Mouse (Mus musculus): ENCODE measurements around the gene Myoz1.

DNA sequence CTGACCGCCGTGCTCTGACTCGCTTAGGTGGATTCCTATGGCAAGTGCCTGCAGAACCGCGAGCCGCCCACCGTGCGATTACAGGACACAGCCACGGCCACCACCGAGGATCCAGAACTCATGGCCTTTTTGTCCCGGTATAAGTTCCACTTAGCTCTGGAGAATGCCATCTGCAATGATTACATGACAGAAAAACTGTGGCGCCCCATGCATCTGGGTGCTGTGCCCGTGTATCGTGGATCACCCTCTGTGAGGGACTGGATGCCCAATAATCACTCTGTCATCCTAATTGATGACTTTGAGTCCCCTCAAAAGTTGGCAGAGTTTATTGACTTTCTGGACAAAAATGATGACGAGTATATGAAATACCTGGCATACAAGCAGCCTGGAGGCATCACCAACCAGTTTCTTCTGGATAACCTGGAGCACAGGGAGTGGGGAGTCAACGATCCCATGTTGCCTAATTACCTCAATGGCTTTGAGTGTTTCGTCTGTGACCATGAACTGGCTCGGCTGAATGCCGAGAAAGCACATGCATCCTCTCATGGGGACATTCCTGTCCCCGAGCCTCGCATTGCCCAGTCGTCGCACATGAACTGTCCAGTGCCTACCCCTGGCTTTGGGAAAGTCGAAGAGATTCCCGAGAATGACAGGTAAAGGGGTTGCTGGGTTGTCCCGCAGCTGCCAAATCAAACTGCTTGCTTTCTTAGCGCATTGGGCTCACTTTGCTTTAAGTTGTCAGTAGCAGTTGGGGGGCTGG is 39.6 kb upstream of the Myoz1 start:
- TF ChIP-seq POLR2A (IDR thresholded peaks at IDR 0.05; ENCODE audit: low read depth, low read length) (no peak), CTCF (conservative IDR thresholded peaks at IDR 0.05 in 1 of 2, IDR thresholded peaks at IDR 0.05 in 1 of 2; ENCODE audit: low read depth in 2 of 2, low read length in 2 of 2) (no peak), IRF4 (IDR thresholded peaks at IDR 0.05; ENCODE audit: low read depth, low read length) (no peak), EP300 (IDR thresholded peaks at IDR 0.05; ENCODE audit: low read length) (no peak), MAZ (IDR thresholded peaks at IDR 0.05; ENCODE audit: low read depth, low read length) (no peak), USF1 (IDR thresholded peaks at IDR 0.05; ENCODE audit: low read depth, low read length) (no peak), MAFK (IDR thresholded peaks at IDR 0.05; ENCODE audit: insufficient replicate concordance, low read length) (no peak), ZNF384 (IDR thresholded peaks at IDR 0.05; ENCODE audit: low read depth, low read length) (no peak), MYC (IDR thresholded peaks at IDR 0.05; ENCODE audit: low read depth, low read length) (no peak), CHD2 (IDR thresholded peaks at IDR 0.05; ENCODE audit: low read length) (no peak), MXI1 (IDR thresholded peaks at IDR 0.05; ENCODE audit: low read depth, low read length) (no peak), E2F4 (IDR thresholded peaks at IDR 0.05; ENCODE audit: insufficient replicate concordance, low read depth, low read length) (no peak)
